Mouse (Mus musculus) adrenal gland, postnatal 14 days (tissue): Measurements from ENCODE around the gene Vmn1r119. TPM values are rescaled to one million over a fixed set of nuclear protein-coding genes. Genes with fewer than 3 reads are reported as not detected.
"Not testable (repeated sequence)": the region's sequence is repeated elsewhere in the genome, so short reads cannot be mapped to it uniquely, and the experiment has no call there.

ENCODE experiments used
- DNase-seq: peaks from one replicate; pipeline ENCODE4 v3.0.0; 2021; ENCODE audit warnings: mixed read lengths
- long read RNA-seq, 2 experiments: library from polyadenylated mRNA; stranded (forward); transcript quantifications; one replicate each; pipeline ENCODE4 v2.0.0; 2021
- total RNA-seq: library from RNA; stranded (reverse); gene quantifications from 2 replicates; pipeline ENCODE4 v1.2.3, GENCODE M21; 2021

Gene Vmn1r119
- total RNA-seq: not detected in 2 replicates
- long read RNA-seq, experiment 1: 0 reads
- long read RNA-seq, experiment 2: 0 reads

- not testable (repeated sequence) for DNase-seq
Measured at GRCm38 (mm10) chr7:21012355-21012754, at the start of gene Vmn1r119. Gene Vmn1r119, minus strand, starts transcription at chr7:21012455.

GRCm38 (mm10) chr7:21053684-21054083, 41.4 kb upstream of the Vmn1r119 start, which contains the start of gene Vmn1r120:
Gene Vmn1r120, minus strand, starts transcription at chr7:21053784.
- DNase-seq: not testable (repeated sequence)

Other genes with a start within 250 kb of the Vmn1r119 start
- not detected in 2 replicates for gene Vmn1r112, start 241.3 kb downstream of the Vmn1r119 start, total RNA-seq
- gene Vmn1r113, start 225.2 kb downstream of the Vmn1r119 start, total RNA-seq: not detected in 2 replicates
- gene Vmn1r114, start 200.3 kb downstream of the Vmn1r119 start, total RNA-seq: not detected in 2 replicates
- not detected in 2 replicates for gene Vmn1r115, start 167.5 kb downstream of the Vmn1r119 start, total RNA-seq
- gene Vmn1r116, start 140.2 kb downstream of the Vmn1r119 start, total RNA-seq: not detected in 2 replicates
- not detected in 2 replicates for gene Vmn1r117, start 128.3 kb downstream of the Vmn1r119 start, total RNA-seq
- not detected in 2 replicates for gene Vmn1r118, start 100.1 kb downstream of the Vmn1r119 start, total RNA-seq
- not detected in 2 replicates for gene Vmn1r120, start 41.3 kb upstream of the Vmn1r119 start, total RNA-seq
- not detected in 2 replicates for gene Vmn1r121, start 86.1 kb upstream of the Vmn1r119 start, total RNA-seq
- gene Vmn1r122, start 121.7 kb upstream of the Vmn1r119 start, total RNA-seq: not detected in 2 replicates
- not detected in 2 replicates for gene Vmn1r123, start 149.7 kb upstream of the Vmn1r119 start, total RNA-seq
- gene Gm5157, start 178.0 kb upstream of the Vmn1r119 start, total RNA-seq: not detected in 2 replicates
- not detected in 2 replicates for gene Vmn1r124, start 248.2 kb upstream of the Vmn1r119 start, total RNA-seq